Mouse (Mus musculus): ENCODE measurements around the gene Cdh18. TPM values are rescaled to one million over a fixed set of nuclear protein-coding genes. Genes with fewer than 3 reads are reported as not detected.
"Not testable (repeated sequence)": the region's sequence is repeated elsewhere in the genome, so short reads cannot be mapped to it uniquely, and the experiment has no call there.

Cdh18 gene
- polyA plus RNA-seq, 1 experiment, result not detected

DNA sequence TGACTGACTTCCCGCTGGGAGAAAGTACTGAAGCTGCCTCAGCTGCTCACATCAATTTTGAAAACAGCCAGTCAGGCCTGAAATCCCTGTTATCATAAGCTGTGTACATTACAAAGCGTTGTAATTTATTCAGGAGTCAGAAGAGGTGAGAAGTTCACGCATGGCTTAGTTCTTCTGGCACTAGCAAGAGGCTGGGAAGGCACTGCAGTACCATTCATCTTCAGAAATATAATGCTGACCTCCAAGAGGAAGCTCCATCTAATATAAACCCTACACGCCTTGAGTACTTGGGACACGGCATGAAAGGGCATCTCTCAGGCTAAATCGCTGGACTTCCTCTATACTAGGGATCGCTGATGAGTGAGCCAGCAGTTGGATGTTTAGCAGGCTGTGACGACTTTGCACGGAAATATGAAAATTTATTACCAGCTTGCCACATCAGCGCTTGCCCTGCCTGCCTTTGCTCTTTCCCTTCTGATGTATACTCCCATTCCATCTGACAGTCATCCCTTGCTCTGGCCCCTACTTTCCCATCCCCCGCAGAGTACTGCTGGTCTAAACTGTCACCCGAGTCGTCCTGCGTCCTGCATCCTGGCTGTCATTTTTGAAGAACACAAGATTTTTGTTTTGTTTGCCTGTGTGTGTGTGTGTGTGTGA lies 486.9 kb downstream of the Cdh18 start:
- TF ChIP-seq CTCF (IDR thresholded peaks at IDR 0.05; ENCODE audit: extremely low read depth, insufficient read length, insufficient replicate concordance, low read depth, low read length) (no peak), POLR2A (IDR thresholded peaks at IDR 0.05; ENCODE audit: low read depth, low read length) (no peak)
- Histone ChIP-seq H3K4me3 (ENCODE audit: low read depth, low read length) (no peak overlapping the region), H3K27ac (ENCODE audit: insufficient read depth, low read depth, low read length) (no peak overlapping the region), H3K27me3 (ENCODE audit: control insufficient read depth, insufficient read depth, low read length) (no peaks in the 10 kb centered on the region), H3K4me1 (ENCODE audit: control insufficient read depth, insufficient read depth, insufficient read length, low read length) (no peaks in the 10 kb centered on the region), H3K36me3 (ENCODE audit: control insufficient read depth, insufficient read depth, low read length) (no peaks in the 10 kb centered on the region)
- 10% methylated on average over 14 of the region's 14 CpGs for WGBS

GRCm38 (mm10) chr15:23036208-23037065 lies 487.6 kb downstream of the Cdh18 start:
- Histone ChIP-seq H3K4me3 (ENCODE audit: low read depth, low read length) (no peak overlapping the region), H3K27ac (ENCODE audit: insufficient read depth, low read depth, low read length) (no peak overlapping the region), H3K36me3 (ENCODE audit: control insufficient read depth, insufficient read depth, low read length) (no peaks in the 10 kb centered on the region), H3K4me1 (ENCODE audit: control insufficient read depth, insufficient read depth, insufficient read length, low read length) (no peaks in the 10 kb centered on the region), H3K27me3 (ENCODE audit: control insufficient read depth, insufficient read depth, low read length) (no peaks in the 10 kb centered on the region)
- 10% methylated on average over 23 of the region's 23 CpGs for WGBS
- TF ChIP-seq CTCF (IDR thresholded peaks at IDR 0.05; ENCODE audit: extremely low read depth, insufficient read length, insufficient replicate concordance, low read depth, low read length) (no peak), POLR2A (IDR thresholded peaks at IDR 0.05; ENCODE audit: low read depth, low read length) (no peak)

DNA sequence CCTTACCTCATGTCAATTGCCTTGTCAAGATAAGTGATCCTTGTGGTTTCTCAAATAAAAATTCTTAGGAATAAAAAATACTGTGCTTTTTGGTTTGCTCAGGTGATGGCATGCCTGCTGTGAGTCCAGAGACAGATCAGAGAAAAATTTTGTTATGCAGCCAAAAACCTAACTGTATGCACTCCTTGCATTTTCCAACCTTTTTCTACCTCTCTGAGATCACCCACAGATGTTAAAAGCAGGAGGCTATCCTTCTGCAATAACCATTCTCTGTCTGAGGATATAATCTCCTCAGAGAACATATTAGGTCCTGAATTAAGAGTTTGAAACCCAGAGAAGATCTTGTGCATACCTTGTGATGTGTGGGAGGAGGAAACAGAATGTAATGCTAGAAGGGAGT lies 488.7 kb downstream of the Cdh18 start:
- Histone ChIP-seq H3K27ac (ENCODE audit: insufficient read depth, low read depth, low read length) (no peak overlapping the region), H3K36me3 (ENCODE audit: control insufficient read depth, insufficient read depth, low read length) (no peaks in the 10 kb centered on the region), H3K27me3 (ENCODE audit: control insufficient read depth, insufficient read depth, low read length) (no peaks in the 10 kb centered on the region), H3K4me3 (ENCODE audit: low read depth, low read length) (no peak overlapping the region), H3K4me1 (ENCODE audit: control insufficient read depth, insufficient read depth, insufficient read length, low read length) (no peaks in the 10 kb centered on the region)
- no peak for TF ChIP-seq POLR2A (IDR thresholded peaks at IDR 0.05; ENCODE audit: low read depth, low read length)
- TF ChIP-seq CTCF (IDR thresholded peaks at IDR 0.05; ENCODE audit: extremely low read depth, insufficient read length, insufficient replicate concordance, low read depth, low read length), result no peak

GRCm38 (mm10) chr15:23046127-23046785 lies 497.4 kb downstream of the Cdh18 start:
- Histone ChIP-seq H3K27me3 (ENCODE audit: control insufficient read depth, insufficient read depth, low read length) (no peaks in the 10 kb centered on the region), H3K27ac (ENCODE audit: insufficient read depth, low read depth, low read length) (no peak overlapping the region), H3K4me3 (ENCODE audit: low read depth, low read length) (no peak overlapping the region), H3K4me1 (ENCODE audit: control insufficient read depth, insufficient read depth, insufficient read length, low read length) (no peaks in the 10 kb centered on the region), H3K36me3 (ENCODE audit: control insufficient read depth, insufficient read depth, low read length) (no peaks in the 10 kb centered on the region)
- WGBS, result 66% methylated on average over 4 of the region's 4 CpGs
- TF ChIP-seq CTCF (IDR thresholded peaks at IDR 0.05; ENCODE audit: extremely low read depth, insufficient read length, insufficient replicate concordance, low read depth, low read length), result no peak
- TF ChIP-seq POLR2A (IDR thresholded peaks at IDR 0.05; ENCODE audit: low read depth, low read length), result no peak

GRCm38 (mm10) chr15:23052006-23052405 lies 503.2 kb downstream of the Cdh18 start:
- 68% methylated on average over 2 of the region's 2 CpGs for WGBS
- H3K4me1 ChIP-seq (ENCODE audit: control insufficient read depth, insufficient read depth, insufficient read length, low read length), result no peaks in the 10 kb centered on the region
- no peak overlapping the region for H3K4me3 ChIP-seq (ENCODE audit: low read depth, low read length)
- no peak overlapping the region for H3K27ac ChIP-seq (ENCODE audit: insufficient read depth, low read depth, low read length)
- no peaks in the 10 kb centered on the region for H3K27me3 ChIP-seq (ENCODE audit: control insufficient read depth, insufficient read depth, low read length)
- TF ChIP-seq CTCF (IDR thresholded peaks at IDR 0.05; ENCODE audit: extremely low read depth, insufficient read length, insufficient replicate concordance, low read depth, low read length), result no peak
- no peak for TF ChIP-seq POLR2A (IDR thresholded peaks at IDR 0.05; ENCODE audit: low read depth, low read length)
- no peaks in the 10 kb centered on the region for H3K36me3 ChIP-seq (ENCODE audit: control insufficient read depth, insufficient read depth, low read length)

DNA sequence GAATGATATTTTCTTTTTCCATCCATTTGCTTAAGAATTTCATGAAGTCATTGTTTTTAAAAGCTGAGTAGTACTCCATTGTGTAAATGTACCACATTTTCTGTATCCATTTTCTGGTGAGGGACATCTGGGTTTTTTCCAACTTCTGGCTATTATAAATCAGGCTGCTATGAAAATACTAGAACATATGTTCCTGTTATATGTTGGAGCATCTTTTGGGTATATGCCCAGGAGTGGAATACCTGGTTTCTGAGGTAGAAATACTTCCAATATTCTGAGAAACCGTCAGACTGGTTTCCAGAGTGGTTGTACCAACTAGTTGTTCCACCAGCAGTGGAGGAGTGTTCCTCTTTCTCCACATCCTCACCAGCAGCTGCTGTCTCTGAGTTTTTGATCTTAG lies 536.5 kb downstream of the Cdh18 start:
- not testable (repeated sequence) for H3K27ac ChIP-seq (ENCODE audit: insufficient read depth, low read depth, low read length); H3K4me3 ChIP-seq (ENCODE audit: low read depth, low read length); H3K27me3 ChIP-seq (ENCODE audit: control insufficient read depth, insufficient read depth, low read length); H3K4me1 ChIP-seq (ENCODE audit: control insufficient read depth, insufficient read depth, insufficient read length, low read length); H3K36me3 ChIP-seq (ENCODE audit: control insufficient read depth, insufficient read depth, low read length)
- 63% methylated on average over 1 of the region's 1 CpGs for WGBS

- 64% methylated on average over 2 of the region's 2 CpGs for WGBS
- Histone ChIP-seq H3K36me3 (ENCODE audit: control insufficient read depth, insufficient read depth, low read length) (no peaks in the 10 kb centered on the region), H3K27ac (ENCODE audit: insufficient read depth, low read depth, low read length) (no peak overlapping the region), H3K4me1 (ENCODE audit: control insufficient read depth, insufficient read depth, insufficient read length, low read length) (no peaks in the 10 kb centered on the region), H3K4me3 (ENCODE audit: low read depth, low read length) (no peak overlapping the region), H3K27me3 (ENCODE audit: control insufficient read depth, insufficient read depth, low read length) (no peaks in the 10 kb centered on the region)
- TF ChIP-seq CTCF (IDR thresholded peaks at IDR 0.05; ENCODE audit: extremely low read depth, insufficient read length, insufficient replicate concordance, low read depth, low read length) (no peak), POLR2A (IDR thresholded peaks at IDR 0.05; ENCODE audit: low read depth, low read length) (no peak)
Observed at GRCm38 (mm10) chr15:23087535-23087934, 538.7 kb downstream of the Cdh18 start.

Data from small intestine, adult 2 months (tissue).